Mouse (Mus musculus): ENCODE measurements around the gene Ostm1. TPM values are rescaled to one million over a fixed set of nuclear protein-coding genes. Genes with fewer than 3 reads are reported as not detected.
A peak's percentile ranks its signal among the peaks of the same experiment; 100 is the strongest.

Gene Ostm1
- polyA plus RNA-seq, 1 experiment from 2014 or later = 24.8 TPM

DNA sequence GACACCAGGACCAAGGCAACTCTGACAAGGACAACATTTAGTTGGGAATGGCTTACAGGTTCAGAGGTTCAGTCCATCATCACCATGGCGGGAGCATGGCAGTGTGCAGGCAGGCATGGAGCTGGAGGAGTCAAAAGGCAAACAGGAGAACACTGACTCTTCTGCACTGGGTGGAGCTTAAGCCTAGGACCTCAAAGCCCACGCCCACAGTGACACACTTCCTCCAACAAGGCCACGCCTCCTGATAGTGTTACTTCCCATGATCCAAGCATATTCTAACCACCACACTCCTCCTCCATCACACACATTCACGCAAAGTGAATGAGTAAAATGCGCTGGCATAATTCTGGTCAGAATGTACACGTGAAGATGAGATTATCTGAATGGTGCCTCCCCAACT is 56.2 kb downstream of the Ostm1 start:
- H3K4me1 ChIP-seq (replicated peaks; ENCODE audit: control insufficient read depth, insufficient read depth, low read length) = peaks cover 2% of the 10 kb centered on the region; the same call in 1 of the 2 replicates
- no peak overlapping the region for H3K4me3 ChIP-seq (ENCODE audit: low read depth, low read length)
- no peaks in the 10 kb centered on the region for H3K9me3 ChIP-seq (ENCODE audit: control insufficient read depth, low read length)
- no peak overlapping the region for H3K27ac ChIP-seq (ENCODE audit: low read depth, low read length)
- 82% methylated on average over 6 of the region's 6 CpGs for WGBS
- H3K4me2 ChIP-seq = no peak overlapping the region
- ATAC-seq (replicated peaks; ENCODE audit: low FRiP score) (no peak), DNase-seq (ENCODE audit: low spot score) (no peak)
- no peaks in the 10 kb centered on the region for H3K36me3 ChIP-seq (ENCODE audit: control insufficient read depth, insufficient read depth, low read length)
- H3K9ac ChIP-seq (ENCODE audit: low read depth, low read length) = no peak overlapping the region
- H3K27me3 ChIP-seq (replicated peaks; ENCODE audit: control insufficient read depth, insufficient read depth, low read length) = peaks cover 28% of the 10 kb centered on the region

- Histone ChIP-seq H3K9me3 (ENCODE audit: control insufficient read depth, low read length) (no peaks in the 10 kb centered on the region), H3K4me1 (replicated peaks; ENCODE audit: control insufficient read depth, insufficient read depth, low read length) (no peaks in the 10 kb centered on the region), H3K36me3 (ENCODE audit: control insufficient read depth, insufficient read depth, low read length) (no peaks in the 10 kb centered on the region), H3K4me3 (ENCODE audit: low read depth, low read length) (no peak overlapping the region), H3K27ac (ENCODE audit: low read depth, low read length) (no peak overlapping the region), H3K4me2 (no peak overlapping the region), H3K9ac (ENCODE audit: low read depth, low read length) (no peak overlapping the region), H3K27me3 (replicated peaks; ENCODE audit: control insufficient read depth, insufficient read depth, low read length) (no peaks in the 10 kb centered on the region)
- no peak for DNase-seq (ENCODE audit: low spot score)
- 79% methylated on average over 9 of the region's 9 CpGs for WGBS
- ATAC-seq (replicated peaks; ENCODE audit: low FRiP score) = no peak
Observed at GRCm38 (mm10) chr10:42643638-42644037, 60.0 kb downstream of the Ostm1 start.

DNA sequence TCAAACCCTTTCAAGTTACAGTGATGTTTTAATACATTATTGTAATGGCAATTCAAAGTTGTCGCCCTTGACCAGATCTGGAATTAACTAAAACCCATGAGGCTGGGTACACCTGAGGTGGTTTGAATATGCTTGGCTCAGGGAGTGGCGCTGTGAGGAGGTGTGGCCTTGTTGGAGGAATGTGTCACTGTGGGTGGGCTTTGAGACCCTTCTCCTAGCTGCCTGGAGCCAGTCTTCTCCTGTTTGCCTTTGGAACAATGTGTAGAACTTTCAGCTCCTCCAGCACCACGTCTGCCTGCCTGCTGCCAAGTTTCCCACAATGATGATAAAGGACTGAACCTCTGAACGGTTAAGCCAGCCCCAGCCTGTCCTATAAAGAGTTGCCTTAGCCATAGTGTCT is 62.7 kb downstream of the Ostm1 start:
- Histone ChIP-seq H3K4me2 (no peak overlapping the region), H3K9ac (ENCODE audit: low read depth, low read length) (no peak overlapping the region), H3K27me3 (replicated peaks; ENCODE audit: control insufficient read depth, insufficient read depth, low read length) (no peaks in the 10 kb centered on the region), H3K9me3 (ENCODE audit: control insufficient read depth, low read length) (no peaks in the 10 kb centered on the region), H3K4me1 (replicated peaks; ENCODE audit: control insufficient read depth, insufficient read depth, low read length) (no peaks in the 10 kb centered on the region), H3K27ac (ENCODE audit: low read depth, low read length) (no peak overlapping the region), H3K36me3 (ENCODE audit: control insufficient read depth, insufficient read depth, low read length) (no peaks in the 10 kb centered on the region), H3K4me3 (ENCODE audit: low read depth, low read length) (no peak overlapping the region)
- DNase-seq (ENCODE audit: low spot score) (no peak), ATAC-seq (replicated peaks; ENCODE audit: low FRiP score) (no peak)
- 56% methylated on average over 4 of the region's 4 CpGs for WGBS

DNA sequence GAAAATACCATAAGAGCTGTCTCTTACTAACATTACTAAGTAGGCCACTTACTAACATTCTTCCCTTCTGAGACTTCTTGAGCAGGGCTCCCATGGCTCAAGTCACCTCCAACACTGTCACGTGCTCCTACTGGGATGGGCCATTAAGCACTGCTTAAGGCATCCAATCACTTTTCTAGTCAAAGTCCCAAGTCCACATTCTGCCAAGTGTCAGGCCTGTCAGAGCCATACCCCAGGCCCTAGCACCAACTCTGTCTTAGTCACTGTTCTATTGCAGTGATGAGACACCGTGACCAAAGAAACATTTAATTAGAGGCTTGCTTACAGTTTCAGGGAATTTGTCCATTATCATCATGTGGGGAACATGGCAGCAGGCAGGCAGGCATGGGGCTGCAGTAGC is 78.3 kb downstream of the Ostm1 start:
- no peaks in the 10 kb centered on the region for H3K27me3 ChIP-seq (replicated peaks; ENCODE audit: control insufficient read depth, insufficient read depth, low read length)
- no peak overlapping the region for H3K4me3 ChIP-seq (ENCODE audit: low read depth, low read length)
- 81% methylated on average over 2 of the region's 2 CpGs for WGBS
- no peak overlapping the region for H3K9ac ChIP-seq (ENCODE audit: low read depth, low read length)
- H3K27ac ChIP-seq (ENCODE audit: low read depth, low read length) = no peak overlapping the region
- H3K36me3 ChIP-seq (ENCODE audit: control insufficient read depth, insufficient read depth, low read length) = no peaks in the 10 kb centered on the region
- DNase-seq (ENCODE audit: low spot score) (no peak), ATAC-seq (replicated peaks; ENCODE audit: low FRiP score) (no peak)
- no peak overlapping the region for H3K4me2 ChIP-seq
- no peaks in the 10 kb centered on the region for H3K9me3 ChIP-seq (ENCODE audit: control insufficient read depth, low read length)
- H3K4me1 ChIP-seq (replicated peaks; ENCODE audit: control insufficient read depth, insufficient read depth, low read length) = no peaks in the 10 kb centered on the region

DNA sequence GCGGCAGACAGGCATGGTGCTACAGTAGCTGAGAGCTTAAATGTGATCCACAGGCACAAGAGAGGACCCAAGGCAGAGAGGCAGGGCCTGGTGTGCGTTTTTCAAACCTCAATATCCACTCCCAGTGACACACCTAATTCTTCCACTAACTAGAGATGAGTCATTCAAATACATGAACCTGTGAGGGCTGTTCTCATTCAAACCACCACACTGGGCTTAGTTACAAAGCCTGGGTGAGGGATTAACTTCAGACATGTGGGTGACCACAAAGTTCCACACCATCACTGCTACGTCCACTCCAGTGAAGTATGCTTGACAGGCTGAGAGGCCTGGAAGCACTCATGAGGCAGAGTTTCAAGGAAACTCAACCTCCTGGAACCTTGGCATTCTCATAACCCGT is 86.3 kb downstream of the Ostm1 start:
- H3K9me3 ChIP-seq (ENCODE audit: control insufficient read depth, low read length) = no peaks in the 10 kb centered on the region; the same call in 1 of the 2 replicates
- ATAC-seq (replicated peaks; ENCODE audit: low FRiP score) (no peak), DNase-seq (ENCODE audit: low spot score) (no peak)
- no peak overlapping the region for H3K4me2 ChIP-seq
- H3K36me3 ChIP-seq (ENCODE audit: control insufficient read depth, insufficient read depth, low read length) = no peaks in the 10 kb centered on the region
- no peak overlapping the region for H3K27ac ChIP-seq (ENCODE audit: low read depth, low read length)
- WGBS = 81% methylated on average over 4 of the region's 4 CpGs
- H3K27me3 ChIP-seq (replicated peaks; ENCODE audit: control insufficient read depth, insufficient read depth, low read length) = no peaks in the 10 kb centered on the region
- no peak overlapping the region for H3K9ac ChIP-seq (ENCODE audit: low read depth, low read length)
- no peak overlapping the region for H3K4me3 ChIP-seq (ENCODE audit: low read depth, low read length)
- no peaks in the 10 kb centered on the region for H3K4me1 ChIP-seq (replicated peaks; ENCODE audit: control insufficient read depth, insufficient read depth, low read length)

DNA sequence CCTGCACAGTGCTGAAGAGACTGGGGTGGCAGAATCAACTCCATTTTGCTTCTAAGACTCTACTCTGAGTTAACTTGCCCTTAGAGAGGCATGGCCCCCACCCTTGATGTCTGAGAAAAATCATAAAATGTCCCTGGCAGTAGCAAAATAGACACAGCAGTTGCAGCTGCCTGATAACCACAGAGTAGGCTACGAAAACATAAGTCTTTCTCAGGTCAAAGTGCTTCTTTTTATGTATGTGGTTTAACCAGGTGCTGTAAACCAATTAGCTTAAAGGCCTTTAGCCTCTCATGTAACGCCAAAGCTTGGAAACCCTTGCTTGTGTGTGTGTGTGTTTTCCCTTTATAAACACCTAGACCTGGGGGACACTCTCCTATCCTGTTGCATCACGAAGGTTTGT is 89.2 kb downstream of the Ostm1 start:
- H3K9ac ChIP-seq (ENCODE audit: low read depth, low read length) = no peak overlapping the region
- H3K4me3 ChIP-seq (ENCODE audit: low read depth, low read length) = no peak overlapping the region
- H3K27ac ChIP-seq (ENCODE audit: low read depth, low read length) = no peak overlapping the region
- no peaks in the 10 kb centered on the region; the same call in 1 of the 2 replicates for H3K9me3 ChIP-seq (ENCODE audit: control insufficient read depth, low read length)
- DNase-seq (ENCODE audit: low spot score) (no peak), ATAC-seq (replicated peaks; ENCODE audit: low FRiP score) (no peak)
- no peak overlapping the region for H3K4me2 ChIP-seq
- H3K36me3 ChIP-seq (ENCODE audit: control insufficient read depth, insufficient read depth, low read length) = no peaks in the 10 kb centered on the region
- H3K4me1 ChIP-seq (replicated peaks; ENCODE audit: control insufficient read depth, insufficient read depth, low read length) = no peaks in the 10 kb centered on the region
- H3K27me3 ChIP-seq (replicated peaks; ENCODE audit: control insufficient read depth, insufficient read depth, low read length) = no peaks in the 10 kb centered on the region
- 63% methylated on average over 3 of the region's 3 CpGs for WGBS

- DNase-seq (ENCODE audit: low spot score) (no peak), ATAC-seq (replicated peaks; ENCODE audit: low FRiP score) (no peak)
- WGBS = 78% methylated on average over 4 of the region's 4 CpGs
- Histone ChIP-seq H3K27me3 (replicated peaks; ENCODE audit: control insufficient read depth, insufficient read depth, low read length) (no peaks in the 10 kb centered on the region), H3K9me3 (ENCODE audit: control insufficient read depth, low read length) (no peaks in the 10 kb centered on the region), H3K4me3 (ENCODE audit: low read depth, low read length) (no peak overlapping the region), H3K4me2 (no peak overlapping the region), H3K36me3 (ENCODE audit: control insufficient read depth, insufficient read depth, low read length) (no peaks in the 10 kb centered on the region), H3K4me1 (replicated peaks; ENCODE audit: control insufficient read depth, insufficient read depth, low read length) (peaks cover 7% of the 10 kb centered on the region; the same call in 1 of the 2 replicates), H3K9ac (ENCODE audit: low read depth, low read length) (no peak overlapping the region), H3K27ac (ENCODE audit: low read depth, low read length) (no peak overlapping the region)
Observed at GRCm38 (mm10) chr10:42675571-42675970, 91.9 kb downstream of the Ostm1 start.

DNA sequence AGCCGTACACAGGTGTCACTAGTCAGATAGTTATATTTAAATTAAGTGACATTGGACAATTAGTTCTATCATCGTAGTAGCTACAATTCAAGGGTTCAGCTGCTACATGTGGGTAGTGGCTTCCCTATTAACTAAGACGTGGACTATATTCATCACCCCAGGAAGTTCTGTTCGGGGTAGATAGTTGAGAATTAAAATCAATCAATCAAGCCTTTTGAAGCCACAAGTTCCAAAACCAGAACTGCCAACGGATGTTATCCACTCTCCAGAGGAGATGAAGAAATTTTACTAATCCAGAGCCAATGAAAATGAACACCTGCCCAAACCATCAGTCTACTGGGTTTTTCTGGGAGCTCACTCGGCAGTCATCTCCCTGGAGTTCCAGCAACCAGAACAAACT is 94.7 kb downstream of the Ostm1 start:
- peak overlapping the region; percentile 82 for H3K4me2 ChIP-seq
- no peak for ATAC-seq (replicated peaks; ENCODE audit: low FRiP score)
- DNase-seq (ENCODE audit: low spot score) = no peak
- peaks cover 7% of the 10 kb centered on the region; the same call in 1 of the 2 replicates for H3K4me1 ChIP-seq (replicated peaks; ENCODE audit: control insufficient read depth, insufficient read depth, low read length)
- no peaks in the 10 kb centered on the region for H3K9me3 ChIP-seq (ENCODE audit: control insufficient read depth, low read length)
- H3K27ac ChIP-seq (ENCODE audit: low read depth, low read length) = 0 out of 2 replicates have a peak overlapping the region, but pooled peaks have one; percentile 88
- H3K36me3 ChIP-seq (ENCODE audit: control insufficient read depth, insufficient read depth, low read length) = no peaks in the 10 kb centered on the region
- H3K4me3 ChIP-seq (ENCODE audit: low read depth, low read length) = peak overlapping the region; percentile 94
- peak overlapping the region; percentile 92; the same call in 1 of the 2 replicates for H3K9ac ChIP-seq (ENCODE audit: low read depth, low read length)
- WGBS = 40% methylated on average over 6 of the region's 6 CpGs
- no peaks in the 10 kb centered on the region for H3K27me3 ChIP-seq (replicated peaks; ENCODE audit: control insufficient read depth, insufficient read depth, low read length)

GRCm38 (mm10) chr10:42678755-42679364 is 95.2 kb downstream of the Ostm1 start:
- peak overlapping the region; percentile 88 for H3K27ac ChIP-seq (ENCODE audit: low read depth, low read length)
- no peaks in the 10 kb centered on the region for H3K36me3 ChIP-seq (ENCODE audit: control insufficient read depth, insufficient read depth, low read length)
- H3K9ac ChIP-seq (ENCODE audit: low read depth, low read length) = peak overlapping the region; percentile 92
- no peaks in the 10 kb centered on the region for H3K9me3 ChIP-seq (ENCODE audit: control insufficient read depth, low read length)
- DNase-seq (ENCODE audit: low spot score) (peak; percentile 91), ATAC-seq (replicated peaks; ENCODE audit: low FRiP score) (peak; percentile 95)
- peak overlapping the region; percentile 94 for H3K4me3 ChIP-seq (ENCODE audit: low read depth, low read length)
- WGBS = under 1% methylated on average over 56 of the region's 56 CpGs
- H3K4me1 ChIP-seq (replicated peaks; ENCODE audit: control insufficient read depth, insufficient read depth, low read length) = peaks cover 7% of the 10 kb centered on the region; the same call in 1 of the 2 replicates
- H3K4me2 ChIP-seq = peak overlapping the region; percentile 82
- no peaks in the 10 kb centered on the region for H3K27me3 ChIP-seq (replicated peaks; ENCODE audit: control insufficient read depth, insufficient read depth, low read length)
